Mouse (Mus musculus): ENCODE measurements around the gene Krt39.

The Krt39 gene

GRCm38 (mm10) chr11:99472405-99472804 is 48.7 kb downstream of the Krt39 start:
- in situ Hi-C loops (cut with MboI; ENCODE audit: unreplicated experiment in 2 of 2), result no loop called here

DNA sequence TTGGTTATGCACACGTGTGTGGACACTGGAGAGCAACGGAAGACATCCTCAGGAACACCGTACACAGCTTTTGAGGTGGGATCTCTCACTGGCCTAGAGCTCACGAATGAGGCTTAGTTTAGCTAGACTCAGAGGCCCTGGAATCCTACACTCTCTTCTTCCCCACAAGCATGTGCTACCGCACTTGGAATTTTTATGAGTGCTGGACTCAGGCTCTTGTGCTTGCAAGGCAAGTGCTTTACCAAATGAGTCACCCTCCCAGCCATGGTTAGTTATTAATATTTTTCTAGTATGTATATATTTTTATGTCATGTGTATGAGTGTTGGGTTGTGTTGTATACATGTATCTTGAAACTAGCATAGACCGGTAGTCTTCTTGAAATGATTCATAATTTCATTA is 49.2 kb downstream of the Krt39 start:
- in situ Hi-C loops (cut with MboI; ENCODE audit: unreplicated experiment in 2 of 2), result no loop called here

- in situ Hi-C loops (cut with MboI; ENCODE audit: unreplicated experiment in 2 of 2), result loop anchor here (5.0 to 10.0 kb wide), 2 partner anchors 494 to 818 kb away; no protein-coding TSS in a partner anchor
These were observed 51.9 kb downstream of the Krt39 start for GRCm38 (mm10) chr11:99469228-99469627.

DNA sequence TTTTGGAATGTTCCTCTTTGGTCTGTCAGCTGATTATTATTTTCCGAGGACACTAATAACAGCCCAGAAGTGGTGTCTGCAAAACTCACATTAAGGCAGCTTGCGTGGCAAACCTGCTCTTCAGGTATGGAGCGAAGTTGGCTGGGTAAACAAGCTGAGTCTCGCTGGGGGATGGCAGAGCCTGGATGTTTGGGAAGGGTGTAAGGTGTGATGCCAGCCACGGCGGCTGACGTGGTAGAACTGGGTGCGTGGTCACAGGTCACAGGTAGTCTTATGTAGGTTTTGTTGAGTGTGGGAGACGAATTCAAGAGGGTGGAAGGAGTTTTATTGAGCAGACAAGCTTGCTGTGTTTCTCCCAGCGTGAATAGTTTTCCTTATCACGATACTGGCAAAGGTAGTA is 52.6 kb downstream of the Krt39 start:
- in situ Hi-C loops (cut with MboI; ENCODE audit: unreplicated experiment in 2 of 2), result loop anchor here (5.0 to 10.0 kb wide), 2 partner anchors 494 to 819 kb away; no protein-coding TSS in a partner anchor

GRCm38 (mm10) chr11:99466316-99466715 is 54.8 kb downstream of the Krt39 start:
- in situ Hi-C loops (cut with MboI; ENCODE audit: unreplicated experiment in 2 of 2), result loop anchor here (5.0 to 10.0 kb wide), 2 partner anchors 492 to 821 kb away; no protein-coding TSS in a partner anchor

- in situ Hi-C loops (cut with MboI; ENCODE audit: unreplicated experiment in 2 of 2), result loop anchor here (5.0 to 10.0 kb wide), 4 partner anchors 83 to 832 kb away; no protein-coding TSS in a partner anchor
These were observed 56.3 kb downstream of the Krt39 start for GRCm38 (mm10) chr11:99464836-99465235.
